Mouse (Mus musculus) embryo, embryonic 9.5 days (tissue): ENCODE measurements around the gene Nav2.
A peak's percentile ranks its signal among the peaks of the same experiment; 100 is the strongest.

ENCODE experiments used
- DNase-seq: peaks from one replicate; pipeline ENCODE4 v3.0.0-alpha.2; 2017; ENCODE audit errors: extremely low spot score

The Nav2 gene

DNA sequence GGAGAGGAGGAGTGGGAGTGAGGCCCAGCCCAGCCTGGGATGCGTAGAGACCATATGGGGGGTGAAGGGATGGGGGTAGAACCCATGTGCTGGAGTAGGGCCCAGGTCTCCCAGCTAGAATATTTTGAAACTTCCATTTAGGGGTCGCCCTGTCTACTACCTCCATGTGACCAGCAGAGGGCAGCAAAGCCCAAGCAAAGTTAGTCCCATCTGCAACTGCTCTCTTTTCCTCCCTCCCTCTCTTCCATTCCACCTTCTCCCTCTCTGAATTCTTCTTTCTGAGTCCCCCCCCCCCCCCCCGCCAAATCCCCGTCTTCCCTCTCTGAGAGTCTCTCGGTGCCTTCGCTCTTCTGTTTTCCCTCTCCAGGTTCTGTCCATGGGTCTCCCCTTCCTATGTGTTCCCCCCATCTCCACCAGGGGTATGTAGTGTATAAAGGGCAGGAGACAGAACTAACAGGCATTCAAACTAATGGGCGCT, 707.8 kb downstream of the Nav2 start:
- peak; percentile 73 for DNase-seq

DNA sequence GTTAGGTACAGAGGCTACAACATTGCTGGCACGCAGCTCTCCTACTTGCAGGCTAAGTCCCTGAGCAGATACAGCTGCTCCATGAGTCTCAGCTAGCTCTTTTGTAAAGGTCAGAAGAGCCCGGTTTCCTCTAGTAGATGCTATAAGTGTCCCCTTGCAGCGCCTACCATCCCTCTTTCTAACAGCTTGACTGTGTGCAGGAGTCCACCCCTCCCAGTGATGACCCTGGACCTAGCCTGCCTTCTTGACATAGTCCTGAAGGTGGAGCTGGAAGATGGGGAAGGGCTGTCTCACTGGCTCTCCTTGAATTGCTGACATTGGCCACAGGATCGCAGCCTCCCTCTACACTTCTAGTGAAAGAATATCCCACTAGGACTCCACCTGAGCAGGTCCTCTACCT, 708.6 kb downstream of the Nav2 start:
- no peak for DNase-seq

DNA sequence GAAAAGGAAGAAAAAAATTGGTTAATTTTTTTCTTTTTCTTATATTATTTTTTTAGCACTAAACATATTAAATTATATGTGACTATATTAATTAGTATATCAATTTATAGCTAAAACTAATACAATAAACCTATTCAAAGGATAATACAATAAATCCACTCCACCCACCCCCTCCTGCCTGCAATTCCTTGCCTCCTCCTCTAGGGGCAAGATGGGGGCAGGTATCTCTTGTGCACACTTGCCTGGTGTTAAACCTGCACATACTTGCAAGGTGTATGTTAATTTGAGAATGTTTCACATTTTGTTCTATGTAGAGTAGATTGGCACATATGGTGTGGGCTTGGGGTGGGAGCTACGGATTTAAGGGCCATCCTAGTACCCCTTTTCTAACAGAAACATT, 711.6 kb downstream of the Nav2 start:
- DNase-seq: no peak

DNA sequence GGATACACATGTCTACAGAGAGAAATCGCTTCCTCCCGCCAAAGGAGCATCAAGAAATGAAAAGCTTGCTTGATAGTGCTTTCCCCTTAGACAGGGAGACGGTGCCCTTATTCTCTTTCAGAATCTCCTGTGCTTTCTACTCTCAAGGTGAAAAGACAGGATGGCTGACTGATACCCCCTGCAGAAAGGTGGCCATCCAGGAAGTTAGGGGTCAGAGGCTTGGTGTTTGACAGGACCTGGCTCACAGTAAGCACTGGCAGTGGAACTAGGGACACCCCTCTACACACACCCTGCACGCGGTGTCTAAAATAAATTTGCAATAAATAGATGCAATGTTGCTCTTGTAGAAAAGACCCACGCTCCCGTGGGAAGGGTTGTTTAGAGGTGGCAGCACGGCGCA, 723.4 kb downstream of the Nav2 start:
- DNase-seq: no peak

DNA sequence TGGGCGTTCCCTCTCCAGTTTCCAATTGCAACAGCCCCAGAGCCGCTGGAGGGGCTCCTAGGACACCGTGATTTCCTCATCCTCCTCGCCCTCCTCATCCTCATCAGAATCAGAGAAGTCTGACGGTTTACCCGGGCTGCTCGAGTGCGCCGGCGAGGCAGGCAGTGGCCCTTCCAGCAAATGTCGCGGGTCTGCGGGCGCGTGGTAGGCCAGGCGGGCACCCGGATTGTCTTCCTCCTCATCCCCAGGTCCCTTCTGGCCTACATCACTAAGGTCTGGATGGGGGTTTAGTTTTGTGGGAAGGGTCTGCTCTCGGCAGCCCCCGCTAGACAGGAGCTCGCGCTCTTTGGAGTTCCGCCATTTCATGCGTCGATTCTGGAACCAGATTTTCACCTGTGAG, 723.9 kb downstream of the Nav2 start:
- DNase-seq: no peak

DNA sequence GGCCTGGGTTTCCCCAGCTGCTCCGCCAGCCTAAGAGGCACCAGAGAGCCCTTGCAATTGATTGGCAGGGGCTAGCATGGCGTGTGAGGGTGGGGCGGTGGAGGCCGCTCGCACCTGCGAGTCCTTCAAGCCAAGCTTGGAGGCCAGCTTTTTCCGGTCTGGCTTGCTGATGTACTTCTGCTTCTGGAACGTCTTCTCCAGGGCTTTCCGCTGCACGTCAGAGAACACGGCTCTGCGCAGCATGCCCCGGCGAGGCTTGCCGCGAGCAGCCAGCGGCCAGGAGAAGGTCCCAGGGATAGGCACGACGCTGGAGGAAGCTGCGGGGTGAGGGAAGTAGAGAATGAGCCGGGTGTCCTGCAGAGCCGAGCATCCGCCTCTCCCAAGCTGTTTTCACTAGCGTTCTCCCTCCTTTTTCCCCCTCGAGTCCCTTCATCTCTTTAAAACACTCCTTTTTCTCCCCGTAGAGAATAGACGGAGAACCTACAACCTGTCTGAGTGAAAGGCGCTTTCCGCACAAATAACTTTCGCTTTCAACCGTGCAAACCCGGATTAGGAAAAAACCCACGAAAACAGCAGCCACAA, 725.0 kb downstream of the Nav2 start:
- DNase-seq: peak; percentile 62

DNA sequence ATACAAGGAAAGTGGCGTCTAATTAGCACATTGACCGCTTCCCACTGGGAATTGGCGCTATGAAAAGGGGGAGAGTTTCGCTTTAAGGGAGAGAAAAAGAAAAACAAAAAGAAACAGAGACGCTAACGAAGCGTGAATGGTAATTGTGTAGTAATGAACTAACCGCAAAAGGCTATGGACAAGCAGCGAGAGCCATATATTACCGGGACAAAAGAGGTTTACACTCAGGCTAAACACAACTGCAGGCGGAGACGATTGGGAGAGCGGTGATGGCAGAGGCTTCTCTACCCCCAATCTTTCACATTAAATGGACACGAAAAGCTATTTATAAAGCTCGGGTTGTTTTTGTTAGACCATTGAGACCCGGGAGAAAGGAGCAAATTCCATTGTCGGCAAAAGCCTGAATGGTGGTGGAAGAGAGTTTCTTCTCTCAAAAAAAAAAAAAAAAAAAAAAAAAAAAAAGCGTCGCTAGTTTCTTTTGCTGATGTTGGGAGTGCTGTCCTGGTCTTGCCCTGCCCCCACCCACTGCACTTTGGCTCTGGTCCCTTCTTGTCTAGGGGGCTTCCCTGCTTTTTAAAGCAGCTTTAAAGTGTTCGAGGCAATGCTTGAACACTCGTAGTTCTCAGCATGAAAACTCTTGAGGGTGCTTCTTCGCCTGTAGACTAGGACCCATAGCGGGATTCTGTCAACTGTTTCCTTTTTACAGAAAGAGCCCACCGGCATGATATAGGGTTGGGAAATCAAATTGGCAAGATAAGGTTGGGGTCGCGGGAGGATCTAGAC, 726.0 kb downstream of the Nav2 start:
- DNase-seq: peak; percentile 53

DNA sequence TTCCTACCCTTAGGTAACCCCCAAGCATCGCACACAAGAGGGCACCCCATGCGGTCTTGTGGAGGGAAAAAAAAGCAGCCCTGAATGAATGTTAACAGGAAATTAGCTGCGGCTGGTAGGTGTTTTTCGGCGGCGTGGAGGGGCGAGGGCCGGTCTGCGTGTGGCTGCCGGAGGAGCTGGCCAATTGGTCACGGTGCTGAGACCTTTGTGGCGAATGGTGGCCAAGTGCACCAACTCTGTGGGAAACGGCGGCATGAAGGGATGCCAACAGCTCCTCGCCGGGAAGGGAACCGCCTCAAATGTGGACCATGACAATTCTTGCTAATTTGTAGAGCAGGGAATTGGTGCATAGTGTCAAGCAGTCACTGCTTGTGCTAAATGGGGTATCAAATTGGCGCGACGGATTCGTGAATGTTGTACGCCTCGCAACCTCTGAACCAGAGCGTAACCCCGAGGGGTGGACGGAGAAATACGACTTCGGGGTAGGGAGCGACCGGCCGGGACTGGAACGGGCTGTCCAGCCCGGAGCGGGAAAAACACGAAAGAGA, 726.6 kb downstream of the Nav2 start:
- peak; percentile 59 for DNase-seq

DNA sequence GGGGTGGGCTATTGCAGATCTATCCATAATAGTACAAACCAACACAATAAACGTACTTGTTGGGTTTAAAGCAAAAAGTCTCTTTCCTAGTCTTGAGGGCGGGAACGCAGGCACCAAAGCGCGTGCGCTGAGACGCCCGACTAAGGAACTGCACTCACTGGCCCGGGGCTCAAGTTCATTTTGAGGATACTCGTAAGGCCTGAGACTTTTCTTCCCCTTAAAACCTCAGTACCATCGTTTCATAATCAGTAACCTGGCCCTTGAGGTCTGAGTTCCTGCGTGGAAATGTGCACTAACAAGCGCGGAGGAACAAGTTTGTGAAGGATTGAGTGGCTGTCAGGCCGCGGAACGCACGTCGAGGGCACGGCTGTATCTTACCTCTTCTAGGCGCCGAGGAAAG, 727.5 kb downstream of the Nav2 start:
- peak; percentile 23 for DNase-seq

DNA sequence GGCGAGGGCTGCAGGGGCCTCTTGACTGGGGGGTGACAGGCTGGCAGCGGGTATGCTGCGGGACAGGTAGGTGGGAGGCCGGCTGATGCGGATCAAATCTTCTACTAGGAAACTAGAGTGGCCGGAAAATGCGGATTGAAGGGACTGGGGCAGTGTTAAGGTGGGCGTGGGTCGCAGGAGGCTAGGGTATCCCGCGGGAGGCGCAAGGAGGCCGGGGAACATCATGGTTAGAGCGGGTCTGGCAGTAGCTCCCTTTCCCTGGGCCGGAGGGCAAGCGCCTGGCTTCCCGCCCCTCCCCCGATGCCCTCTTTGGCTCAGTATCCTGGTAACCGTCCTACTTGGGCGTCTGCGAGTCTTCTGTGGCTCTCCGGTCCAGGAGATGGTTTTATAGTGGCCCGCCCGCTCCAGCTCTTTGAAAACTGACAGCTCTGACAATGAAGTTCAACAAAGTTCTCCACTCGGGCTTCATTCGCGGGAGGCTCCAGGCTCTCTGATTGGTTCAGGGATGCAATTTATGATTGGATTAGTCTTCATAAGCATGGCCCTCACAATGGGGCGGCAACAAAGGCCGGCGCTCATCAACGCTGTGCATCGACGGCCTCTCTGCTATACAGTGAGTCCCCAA, 728.1 kb downstream of the Nav2 start, which contains the start of gene Dbx1:
TSS of gene Dbx1 (minus strand) at position 359 of the 625 bp plus-strand sequence.
- peak; percentile 70 for DNase-seq

DNA sequence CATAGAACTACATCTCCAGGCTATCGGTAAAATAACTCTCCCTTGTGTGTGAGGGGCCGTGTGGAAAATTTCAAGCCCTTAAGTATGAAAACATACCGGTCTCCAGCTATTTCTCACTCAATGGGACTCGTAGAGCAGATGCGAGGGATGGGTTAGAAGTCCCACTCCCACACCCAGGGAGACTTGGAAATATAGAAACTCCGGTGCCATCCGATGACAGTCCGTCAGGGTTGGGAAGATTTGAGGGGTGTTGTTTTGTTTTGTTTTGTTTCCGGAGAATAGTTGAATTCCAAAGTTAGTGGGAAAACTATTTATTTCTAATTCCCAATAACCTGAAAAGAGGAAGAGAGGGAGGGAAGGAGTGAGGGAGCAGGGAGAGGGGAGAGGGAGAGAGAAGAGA, 728.8 kb downstream of the Nav2 start:
- peak; percentile 23 for DNase-seq

DNA sequence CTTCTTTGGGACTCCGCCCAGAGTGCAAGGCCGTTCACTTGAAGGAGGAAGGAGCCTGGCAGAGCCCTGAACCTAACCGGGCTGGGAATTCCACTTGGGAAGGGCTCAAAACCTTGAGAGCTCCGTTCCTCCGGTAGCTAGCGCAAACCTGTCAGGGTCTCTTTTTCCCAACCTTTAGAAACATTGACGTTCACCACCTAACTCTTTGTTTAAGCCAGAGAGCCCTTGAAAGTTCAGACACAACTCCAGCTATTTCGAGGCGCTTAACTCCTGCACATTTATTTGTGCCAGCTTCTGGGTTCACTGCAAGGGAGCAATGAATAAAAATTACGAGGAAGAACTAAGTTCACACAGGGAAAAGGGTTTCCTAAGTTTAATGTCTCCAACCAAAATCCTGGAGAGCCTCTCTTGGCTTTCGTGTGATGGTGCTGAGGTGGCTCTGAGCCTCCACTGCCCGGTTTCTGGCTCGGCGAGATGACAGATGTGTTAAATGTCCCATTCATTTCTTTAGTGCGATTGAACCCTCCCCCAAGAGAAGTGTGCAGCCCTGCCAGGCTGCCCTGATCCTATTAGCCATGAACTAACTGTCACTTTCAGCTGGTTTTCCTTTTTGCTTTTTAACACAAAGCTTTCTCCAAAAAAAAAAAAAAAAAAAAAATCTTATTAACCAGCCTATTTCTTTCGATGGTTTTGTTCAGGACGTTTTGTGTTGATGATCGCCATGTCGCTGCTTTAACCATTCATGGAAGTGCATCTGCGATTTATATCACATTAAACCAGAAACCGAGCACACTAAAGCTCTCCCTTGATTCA, 729.5 kb downstream of the Nav2 start:
- DNase-seq: peak; percentile 51

DNA sequence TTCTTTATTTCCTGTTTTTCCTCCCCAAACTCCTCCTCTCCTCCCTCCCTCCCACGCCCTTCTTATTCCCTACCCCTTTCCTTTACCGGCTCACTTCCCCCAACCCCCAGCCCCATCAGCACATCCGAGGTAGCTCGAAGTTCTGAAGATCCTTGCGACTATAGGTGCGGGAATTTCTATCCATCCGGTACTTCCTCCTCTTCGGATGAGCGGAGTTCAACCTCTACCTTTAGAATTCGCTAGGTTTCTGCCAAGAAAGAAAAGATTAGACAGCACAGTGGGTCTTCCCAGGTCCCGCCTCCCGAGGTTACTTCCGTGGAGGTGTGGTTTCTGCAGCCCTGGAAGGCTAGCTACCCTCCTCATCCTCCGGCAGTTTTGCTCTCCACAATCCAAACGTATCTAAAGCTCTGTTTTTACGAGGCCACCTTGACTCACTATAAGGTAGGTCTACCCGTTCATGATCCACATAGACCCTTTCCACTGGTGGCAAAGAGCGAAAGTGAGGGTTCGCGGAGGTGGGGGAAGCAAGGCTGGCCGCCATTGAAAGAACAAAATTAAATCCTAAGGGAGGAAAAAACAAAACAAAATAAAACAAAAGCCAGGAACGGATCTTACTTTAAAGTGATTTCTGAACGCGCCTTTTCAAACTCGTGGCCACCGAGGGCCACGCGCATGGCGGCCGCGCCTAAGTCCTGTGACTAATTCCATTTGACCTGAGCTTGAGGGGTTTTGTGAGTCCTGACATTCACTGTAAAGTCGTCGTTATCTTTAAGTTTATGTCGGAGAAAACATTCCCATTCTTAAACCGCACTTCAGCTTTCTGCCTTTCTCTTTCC, 730.6 kb downstream of the Nav2 start:
- DNase-seq: peak; percentile 35

DNA sequence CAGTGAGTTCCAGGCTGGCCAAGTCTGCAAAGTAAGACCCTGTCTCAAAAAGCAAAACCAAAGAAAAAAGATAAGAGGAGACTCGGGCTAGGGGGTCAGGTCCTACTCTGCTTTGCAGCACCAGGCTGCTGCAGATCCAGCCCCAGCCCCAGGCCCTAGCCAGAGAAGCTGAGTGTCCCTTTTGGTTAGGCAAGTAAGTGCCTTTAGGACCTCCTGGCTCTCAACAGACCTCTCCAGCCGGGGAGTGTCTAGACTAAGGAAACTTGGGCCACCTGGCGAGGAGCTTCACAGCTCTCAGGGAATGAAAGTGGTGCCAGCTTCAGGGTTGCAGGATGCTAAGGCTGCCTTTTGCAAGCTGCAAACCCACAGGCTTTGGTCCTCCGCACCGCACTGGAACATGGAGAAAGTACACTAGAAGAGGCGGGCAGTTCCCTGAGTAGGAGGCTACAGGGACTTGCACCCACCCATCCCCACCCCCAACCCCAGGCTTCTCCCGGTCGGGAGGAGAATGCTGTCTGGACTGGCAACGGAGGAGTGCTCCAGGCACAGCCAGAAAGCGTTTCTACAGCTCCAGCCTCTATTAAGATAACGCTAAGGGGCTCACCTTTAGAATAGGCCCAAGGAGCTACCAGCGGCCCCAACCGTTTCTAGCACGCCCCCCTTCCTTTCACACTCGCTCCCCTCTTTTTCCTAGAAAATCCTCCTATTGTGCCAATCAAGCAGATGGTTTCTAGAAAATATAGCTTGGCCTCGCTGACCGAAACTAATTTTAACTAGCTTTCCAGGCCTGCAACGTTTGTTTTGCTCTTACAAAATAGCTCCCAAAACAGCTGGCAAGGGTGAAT, 731.6 kb downstream of the Nav2 start:
- peak; percentile 39 for DNase-seq

DNA sequence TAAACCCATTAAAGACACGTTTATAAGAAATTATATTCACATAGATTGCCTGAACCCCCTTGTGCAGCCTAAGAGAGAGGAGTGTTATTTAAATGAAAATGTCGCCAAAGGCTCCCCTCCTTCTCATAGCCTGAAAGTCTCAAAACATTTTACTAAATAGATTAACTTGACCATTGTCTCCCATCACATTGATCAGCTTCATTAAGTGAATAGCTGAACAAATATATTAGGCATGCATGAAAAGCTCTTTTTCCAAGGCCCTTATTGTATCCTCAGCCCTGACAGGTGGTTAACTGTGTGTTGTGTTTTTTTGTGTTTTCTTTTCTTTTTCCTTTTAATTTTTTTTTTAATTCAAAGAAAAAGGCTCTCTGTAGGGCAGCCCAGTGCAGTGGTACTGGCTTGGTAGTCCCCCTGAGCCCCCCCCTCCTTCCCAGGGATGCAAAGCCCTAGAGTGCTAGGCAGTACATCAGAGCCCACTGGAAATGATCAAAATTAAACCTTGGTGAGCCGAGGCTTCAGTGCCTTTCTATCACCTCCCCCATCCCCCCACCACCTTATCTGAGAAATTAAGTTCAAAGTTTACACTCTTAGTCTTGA, 732.3 kb downstream of the Nav2 start:
- DNase-seq: no peak
